ENCODE assay signal across 33 mouse cellular contexts in the genomic region with DNA sequence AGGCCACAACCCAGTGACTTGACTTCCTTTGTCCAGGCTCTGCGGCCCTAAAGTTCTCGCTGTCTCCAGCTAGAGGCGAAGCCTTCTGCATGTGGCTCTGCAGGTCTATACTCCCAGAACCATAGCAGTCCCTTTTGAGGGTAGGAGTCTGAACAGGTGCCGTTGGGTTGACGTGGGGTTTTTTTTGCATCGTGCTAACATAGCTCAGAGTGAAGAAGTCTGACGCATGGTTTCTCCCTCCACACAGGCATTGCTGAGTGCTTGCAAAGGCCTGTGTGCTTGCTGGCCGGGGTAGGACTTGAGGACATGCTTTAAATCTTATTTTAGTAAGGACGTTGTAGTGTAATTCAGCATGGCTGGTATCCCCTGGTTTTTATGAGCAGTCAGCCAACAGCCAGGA.
"Had no signal": no experiment of that assay in that cellular context is flagged by ENCODE, and none has a peak within 500 bp of the region (broad histone marks: within the 10 kb centered on the region; RNA-seq: fewer than 3 reads in every experiment).

No protein-coding gene starts in this region.

- H3K27ac ChIP-seq: heart, embryonic 13.5 days; heart, embryonic 15.5 days; hindbrain, embryonic 10.5 days; hindbrain, embryonic 12.5 days; hindbrain, embryonic 13.5 days; hindbrain, embryonic 14.5 days; hindbrain, embryonic 15.5 days; hindbrain, postnatal 0 days; intestine, embryonic 15.5 days; kidney, embryonic 15.5 days; kidney, postnatal 0 days; left cerebral cortex, adult 2 months had no signal

- H3K9me3 ChIP-seq: heart, embryonic 13.5 days; heart, embryonic 15.5 days; hindbrain, embryonic 10.5 days; hindbrain, embryonic 12.5 days; hindbrain, embryonic 13.5 days; hindbrain, embryonic 15.5 days; intestine, embryonic 15.5 days; kidney, embryonic 15.5 days had no signal

- H3K9ac ChIP-seq: heart, embryonic 13.5 days; heart, embryonic 15.5 days; hindbrain, embryonic 12.5 days; hindbrain, embryonic 13.5 days; hindbrain, embryonic 14.5 days; hindbrain, embryonic 15.5 days; intestine, embryonic 15.5 days; kidney, embryonic 15.5 days had no signal

- ATAC-seq: hindbrain, embryonic 16.5 days; hindbrain, postnatal 0 days; inflammation-experienced regulatory T-cells, adult 6 months; intestine, embryonic 15.5 days; intestine, embryonic 16.5 days; intestine, postnatal 0 days had no signal

- H3K4me2 ChIP-seq: heart, embryonic 11.5 days; heart, embryonic 13.5 days; heart, embryonic 15.5 days; hindbrain, embryonic 12.5 days; hindbrain, embryonic 13.5 days; hindbrain, embryonic 14.5 days; hindbrain, embryonic 15.5 days; intestine, embryonic 15.5 days; kidney, embryonic 15.5 days had no signal

- H3K4me1 ChIP-seq: intestine, embryonic 15.5 days had no signal

- H3K36me3 ChIP-seq: heart, embryonic 13.5 days; heart, embryonic 15.5 days; hindbrain, embryonic 10.5 days; hindbrain, embryonic 12.5 days; hindbrain, embryonic 13.5 days; hindbrain, embryonic 15.5 days; intestine, embryonic 15.5 days; kidney, embryonic 15.5 days had no signal

- H3K27me3 ChIP-seq: heart, embryonic 13.5 days; heart, embryonic 15.5 days; hindbrain, embryonic 12.5 days; hindbrain, embryonic 13.5 days; hindbrain, embryonic 15.5 days; intestine, embryonic 15.5 days; kidney, embryonic 15.5 days had no signal

- H3K4me3 ChIP-seq: heart, embryonic 13.5 days; heart, embryonic 15.5 days; hindbrain, embryonic 10.5 days; hindbrain, embryonic 12.5 days; hindbrain, embryonic 13.5 days; hindbrain, embryonic 15.5 days; intestine, embryonic 15.5 days; kidney, embryonic 15.5 days; left cerebral cortex, adult 2 months had no signal

- DNase-seq: heart, postnatal 10 days; heart, postnatal 14 days; heart, postnatal 36 days; heart, postnatal 4 days; kidney, adult 11 months; kidney, adult 18-20 months; kidney, adult 2 months; kidney, adult 8-10 months; kidney, adult 9 months; kidney, postnatal 10 days; kidney, postnatal 14 days; kidney, postnatal 25 days; kidney, postnatal 36 days; kidney, postnatal 4 days; layer of hippocampus, adult 9-11 months; layer of hippocampus, postnatal 36 days had no signal
